Mouse (Mus musculus) embryonic facial prominence, embryonic 10.5 days (tissue): ENCODE data around the gene Slc22a5. TPM values are rescaled to one million over a fixed set of nuclear protein-coding genes. Genes with fewer than 3 reads are reported as not detected.
"Not testable (repeated sequence)": the region's sequence is repeated elsewhere in the genome, so short reads cannot be mapped to it uniquely, and the experiment has no call there.

Source experiments
- DNase-seq: peaks from one replicate; pipeline ENCODE4 v3.0.0-alpha.2; 2017; ENCODE audit warnings: low spot score
- H3K27ac ChIP-seq: fragments of 300-500 bp; sonication (generic); replicated peaks from 2 replicates; pipeline ENCODE4 v1.5.1; 2016; ENCODE audit warnings: mild to moderate bottlenecking
- H3K27me3 ChIP-seq: fragments of 300-500 bp; sonication (generic); replicated peaks from 2 replicates; pipeline ENCODE4 v1.6.1; 2016; ENCODE audit warnings: low read depth, mild to moderate bottlenecking; ENCODE audit not compliant: poor library complexity, severe bottlenecking
- H3K36me3 ChIP-seq: fragments of 300-500 bp; sonication (generic); replicated peaks from 2 replicates; pipeline ENCODE4 v1.6.1; 2016; ENCODE audit warnings: mild to moderate bottlenecking, moderate library complexity
- H3K4me1 ChIP-seq: fragments of 300-500 bp; sonication (generic); 2 replicates; pipeline ENCODE4 v1.6.1; 2016
- H3K4me3 ChIP-seq: fragments of 300-500 bp; sonication (generic); 2 replicates; pipeline ENCODE4 v1.5.1; 2016; ENCODE audit warnings: mild to moderate bottlenecking, moderate library complexity
- H3K9me3 ChIP-seq: fragments of 300-500 bp; sonication (generic); 2 replicates; pipeline ENCODE4 v1.6.1; 2016; ENCODE audit warnings: mild to moderate bottlenecking
- WGBS: fragments of 180-500 bp; shearing (Covaris S2); methylation state at CpG from one replicate; pipeline ENCODE4 v1.1.7; 2016; 5-methylcytosine and 5-hydroxymethylcytosine counted together
- polyA plus RNA-seq: library from polyadenylated mRNA; unstranded; fragments of >200 nt; fragmentation: Nextera tagmentation; extraction: Ambion mirVana; gene quantifications from 2 replicates; pipeline ENCODE4 v1.2.1, GENCODE M21; 2016

Gene Slc22a5
- polyA plus RNA-seq, 1 experiment from 2014 or later = 8.7 TPM

GRCm38 (mm10) chr11:53874706-53875105 lies 16.8 kb downstream of the Slc22a5 start:
- no peak for DNase-seq
- Histone ChIP-seq H3K36me3 (peaks cover 23% of the 10 kb centered on the region), H3K27ac (no peak overlapping the region), H3K27me3 (no peaks in the 10 kb centered on the region), H3K4me3 (no peak overlapping the region), H3K4me1 (no peaks in the 10 kb centered on the region), H3K9me3 (no peaks in the 10 kb centered on the region)
- WGBS = 75% methylated on average over 4 of the region's 4 CpGs

GRCm38 (mm10) chr11:53873909-53874704 lies 17.4 kb downstream of the Slc22a5 start:
- DNase-seq, H3K27ac ChIP-seq, H3K9me3 ChIP-seq, H3K4me3 ChIP-seq, H3K27me3 ChIP-seq, H3K4me1 ChIP-seq: not testable (repeated sequence)
- 60% methylated on average over 5 of the region's 5 CpGs for WGBS
- H3K36me3 ChIP-seq = peaks cover 23% of the 10 kb centered on the region

GRCm38 (mm10) chr11:53871786-53872507 lies 19.5 kb downstream of the Slc22a5 start:
- 89% methylated on average over 2 of the region's 2 CpGs for whole genome bisulfite sequencing
- Histone ChIP-seq H3K27ac (no peak overlapping the region), H3K4me1 (no peaks in the 10 kb centered on the region), H3K27me3 (no peaks in the 10 kb centered on the region), H3K36me3 (peaks cover 23% of the 10 kb centered on the region), H3K4me3 (no peak overlapping the region), H3K9me3 (no peaks in the 10 kb centered on the region)
- no peak for DNase-seq

GRCm38 (mm10) chr11:53869172-53869571 lies 22.3 kb downstream of the Slc22a5 start:
- H3K27ac ChIP-seq = no peak overlapping the region
- no peaks in the 10 kb centered on the region for H3K9me3 ChIP-seq
- peaks cover 23% of the 10 kb centered on the region for H3K36me3 ChIP-seq
- no peaks in the 10 kb centered on the region for H3K4me1 ChIP-seq
- H3K4me3 ChIP-seq = no peak overlapping the region
- DNase-seq = no peak
- H3K27me3 ChIP-seq = no peaks in the 10 kb centered on the region
- WGBS = 92% methylated on average over 5 of the region's 5 CpGs

- not testable (repeated sequence) for H3K27ac ChIP-seq, H3K4me3 ChIP-seq, H3K9me3 ChIP-seq, DNase-seq, H3K27me3 ChIP-seq, H3K4me1 ChIP-seq
- H3K36me3 ChIP-seq = peaks cover 23% of the 10 kb centered on the region
- 43% methylated on average over 5 of the region's 5 CpGs for WGBS
These were observed 23.1 kb downstream of the Slc22a5 start for GRCm38 (mm10) chr11:53868323-53868722.

GRCm38 (mm10) chr11:53864724-53865310 lies 26.6 kb downstream of the Slc22a5 start:
- not testable (repeated sequence) for H3K4me1 ChIP-seq, H3K9me3 ChIP-seq, H3K36me3 ChIP-seq, H3K4me3 ChIP-seq, DNase-seq, H3K27ac ChIP-seq, H3K27me3 ChIP-seq
- WGBS = 88% methylated on average over 3 of the region's 4 CpGs

GRCm38 (mm10) chr11:53860944-53861343 lies 30.5 kb downstream of the Slc22a5 start:
- peaks cover 19% of the 10 kb centered on the region for H3K27me3 ChIP-seq
- H3K36me3 ChIP-seq, H3K9me3 ChIP-seq, H3K27ac ChIP-seq, H3K4me3 ChIP-seq, DNase-seq, H3K4me1 ChIP-seq: not testable (repeated sequence)
- WGBS = 80% methylated on average over 8 of the region's 9 CpGs

- H3K4me1 ChIP-seq, H3K9me3 ChIP-seq, H3K36me3 ChIP-seq: not testable (repeated sequence)
- peak; percentile 51 for DNase-seq
- Histone ChIP-seq H3K27ac (peak within 1 kb of the TSS; percentile 7; the same call in 1 of the 2 replicates), H3K27me3 (peaks cover 19% of the 10 kb centered on the region), H3K4me3 (peak within 1 kb of the TSS; percentile 56)
- WGBS = 17% methylated on average over 43 of the region's 50 CpGs
These were observed 32.5 kb downstream of the Slc22a5 start, which contains the start of gene Gm12216 for GRCm38 (mm10) chr11:53858761-53859580. Gm12216 (minus strand) TSS chr11:53859256.

- H3K4me3 ChIP-seq = 0 out of 2 replicates have a peak overlapping the region, but pooled peaks have one; percentile 56
- peaks cover 19% of the 10 kb centered on the region for H3K27me3 ChIP-seq
- DNase-seq = no peak
- no peak overlapping the region for H3K27ac ChIP-seq
- peaks cover 12% of the 10 kb centered on the region for H3K4me1 ChIP-seq
- 78% methylated on average over 6 of the region's 6 CpGs for WGBS
- H3K9me3 ChIP-seq = no peaks in the 10 kb centered on the region
- H3K36me3 ChIP-seq = no peaks in the 10 kb centered on the region
These were observed 33.3 kb downstream of the Slc22a5 start for GRCm38 (mm10) chr11:53858058-53858760.

GRCm38 (mm10) chr11:53853665-53854064 lies 37.8 kb downstream of the Slc22a5 start:
- Histone ChIP-seq H3K9me3 (no peaks in the 10 kb centered on the region), H3K36me3 (no peaks in the 10 kb centered on the region), H3K4me3 (no peak overlapping the region), H3K4me1 (peaks cover 22% of the 10 kb centered on the region), H3K27me3 (peaks cover 30% of the 10 kb centered on the region), H3K27ac (no peak overlapping the region)
- 39% methylated on average over 5 of the region's 5 CpGs for WGBS
- no peak for DNase-seq

- no peak overlapping the region for H3K27ac ChIP-seq
- peaks cover 14% of the 10 kb centered on the region for H3K27me3 ChIP-seq
- DNase-seq = no peak
- H3K36me3 ChIP-seq = no peaks in the 10 kb centered on the region
- 44% methylated on average over 5 of the region's 5 CpGs for WGBS
- H3K4me3 ChIP-seq = no peak overlapping the region
- H3K4me1 ChIP-seq = peaks cover 22% of the 10 kb centered on the region
- H3K9me3 ChIP-seq = no peaks in the 10 kb centered on the region
These were observed 39.7 kb downstream of the Slc22a5 start for GRCm38 (mm10) chr11:53851795-53852194.
